Mouse (Mus musculus) effector memory CD4-positive, alpha-beta T cell, adult 5 months (primary cell): ENCODE results near the gene Dmrtb1. TPM values are rescaled to one million over a fixed set of nuclear protein-coding genes. Genes with fewer than 3 reads are reported as not detected.

Source experiments
- polyA plus RNA-seq: library from polyadenylated mRNA; unstranded; fragments of 100-300 nt; shearing (Covaris generic); gene quantifications from one replicate; pipeline ENCODE4 v1.2.1, GENCODE M21; 2017

Dmrtb1 gene
- polyA plus RNA-seq = not detected

DNA sequence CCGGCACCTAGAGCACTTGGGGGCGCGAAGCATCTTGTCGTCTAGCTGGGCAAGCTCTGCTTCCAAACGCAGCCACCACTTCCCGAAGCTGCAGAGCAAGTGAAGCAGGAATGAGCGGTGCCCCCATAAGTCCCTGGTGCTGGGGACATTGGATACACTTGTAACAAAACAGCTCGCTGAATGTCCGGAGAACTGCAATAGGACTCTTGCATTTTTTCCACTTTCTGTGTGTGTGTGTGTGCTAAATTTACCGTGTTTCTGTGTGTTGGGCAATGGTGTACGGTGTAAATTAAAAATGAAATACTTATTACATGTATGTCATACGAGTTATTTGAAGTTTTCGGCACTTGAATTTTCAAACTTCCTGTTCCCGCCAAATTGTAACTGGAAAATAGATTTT is at the start of gene Dmrtb1:
Gene Dmrtb1 (minus strand): TSS at position 101 of the 400 bp plus-strand sequence.

Other genes with a start within 250 kb of the Dmrtb1 start
- 0.95 TPM for gene Glis1, start 249.6 kb downstream of the Dmrtb1 start, polyA plus RNA-seq
- 7.4 TPM for gene Lrp8, start 118.0 kb upstream of the Dmrtb1 start, polyA plus RNA-seq
- 188 TPM for gene Magoh, start 195.5 kb upstream of the Dmrtb1 start, polyA plus RNA-seq
- 52.7 TPM for gene 0610037L13Rik, start 205.6 kb upstream of the Dmrtb1 start, polyA plus RNA-seq
- 3.3 TPM for gene Cpt2, start 239.4 kb upstream of the Dmrtb1 start, polyA plus RNA-seq